ENCODE assay signal across 25 mouse cellular contexts in genomic region chr6:91028256-91028655, GRCm38 (mm10).
"Had no signal": no experiment of that assay in that cellular context is flagged by ENCODE, and none has a peak within 500 bp of the region (broad histone marks: within the 10 kb centered on the region; RNA-seq: fewer than 3 reads in every experiment).

No protein-coding gene starts in this region.

- ATAC-seq: hindbrain, embryonic 16.5 days; inflammation-experienced regulatory T-cells, adult 6 months; intestine, embryonic 15.5 days; liver, embryonic 12.5 days had no signal

- H3K9me3 ChIP-seq: heart, embryonic 10.5 days; heart, embryonic 12.5 days; hindbrain, embryonic 10.5 days; hindbrain, embryonic 12.5 days; intestine, embryonic 15.5 days; limb, embryonic 13.5 days; limb, embryonic 15.5 days; liver, embryonic 12.5 days had no signal

- H3K27ac ChIP-seq: gastrocnemius, adult 2 months; heart, embryonic 10.5 days; hindbrain, embryonic 10.5 days; hindbrain, embryonic 12.5 days; hindbrain, embryonic 14.5 days; intestine, embryonic 15.5 days; layer of hippocampus, adult 2 months; limb, embryonic 13.5 days; limb, embryonic 15.5 days; liver, embryonic 12.5 days; liver, embryonic 14.5 days had no signal

- H3K4me3 ChIP-seq: gastrocnemius, adult 2 months; heart, embryonic 10.5 days; heart, embryonic 12.5 days; hindbrain, embryonic 10.5 days; hindbrain, embryonic 12.5 days; intestine, embryonic 15.5 days; layer of hippocampus, adult 2 months; limb, embryonic 13.5 days; limb, embryonic 15.5 days; liver, embryonic 12.5 days had no signal

- H3K36me3 ChIP-seq: intestine, embryonic 15.5 days; limb, embryonic 13.5 days; limb, embryonic 15.5 days had no signal

- H3K27me3 ChIP-seq: hindbrain, embryonic 12.5 days; intestine, embryonic 15.5 days; limb, embryonic 13.5 days; limb, embryonic 15.5 days; liver, embryonic 12.5 days had no signal

- H3K4me1 ChIP-seq: hindbrain, embryonic 10.5 days; hindbrain, embryonic 12.5 days; intestine, embryonic 15.5 days; liver, embryonic 12.5 days had no signal

- DNase-seq: gastrocnemius, adult 2 months; gastrocnemius, postnatal 10 days; gastrocnemius, postnatal 25 days; heart, adult 18-20 months; heart, postnatal 10 days; heart, postnatal 4 days; kidney, adult 18-20 months; kidney, adult 8-10 months; kidney, postnatal 10 days; kidney, postnatal 25 days; kidney, postnatal 4 days; left cerebral cortex, postnatal 4 days had no signal

- H3K9ac ChIP-seq: heart, embryonic 12.5 days; hindbrain, embryonic 12.5 days; hindbrain, embryonic 14.5 days; intestine, embryonic 15.5 days; limb, embryonic 13.5 days; limb, embryonic 15.5 days; liver, embryonic 12.5 days; liver, embryonic 14.5 days had no signal

- H3K4me2 ChIP-seq: heart, embryonic 12.5 days; hindbrain, embryonic 12.5 days; hindbrain, embryonic 14.5 days; intestine, embryonic 15.5 days; limb, embryonic 13.5 days; limb, embryonic 15.5 days; liver, embryonic 12.5 days had no signal
